Mouse (Mus musculus) liver, embryonic 11.5 days (tissue): ENCODE data around the gene Ccdc88c. TPM values are rescaled to one million over a fixed set of nuclear protein-coding genes. Genes with fewer than 3 reads are reported as not detected.

Experiments used
- ATAC-seq: fragments of 200-750 bp; cut with Nextera tagmentation; replicated peaks from 2 replicates; pipeline ENCODE4 v1.8.0; 2017; ENCODE audit warnings: moderate number of reproducible peaks, mild to moderate bottlenecking, moderate TSS enrichment, moderate library complexity; ENCODE audit not compliant: low FRiP score
- DNase-seq: peaks from one replicate; pipeline ENCODE4 v3.0.0-alpha.2; 2017; ENCODE audit warnings: low spot score
- H3K27ac ChIP-seq: fragments of 300-500 bp; sonication (generic); 2 replicates; pipeline ENCODE4 v1.5.1; 2014; ENCODE audit warnings: mild to moderate bottlenecking, low read depth, low read length, control low read depth
- H3K27me3 ChIP-seq: fragments of 300-500 bp; sonication (generic); replicated peaks from 2 replicates; pipeline ENCODE4 v1.6.1; 2014; ENCODE audit warnings: low read length, mixed read lengths; ENCODE audit not compliant: control insufficient read depth, insufficient read depth
- H3K36me3 ChIP-seq: fragments of 300-500 bp; sonication (generic); 2 replicates; pipeline ENCODE4 v1.6.1; 2014; ENCODE audit warnings: mild to moderate bottlenecking, low read length, moderate library complexity, mixed read lengths; ENCODE audit not compliant: control insufficient read depth, insufficient read depth
- H3K4me1 ChIP-seq: fragments of 300-500 bp; sonication (generic); replicated peaks from 2 replicates; pipeline ENCODE4 v1.6.1; 2014; ENCODE audit warnings: low read length, mixed read lengths; ENCODE audit not compliant: control insufficient read depth, insufficient read depth
- H3K4me2 ChIP-seq: fragments of 300-500 bp; sonication (generic); 2 replicates; pipeline ENCODE4 v1.6.1; 2014; ENCODE audit warnings: mild to moderate bottlenecking, control low read depth, moderate library complexity
- H3K4me3 ChIP-seq: fragments of 300-500 bp; sonication (generic); 2 replicates; pipeline ENCODE4 v1.5.1; 2014; ENCODE audit warnings: low read depth, low read length, control low read depth
- H3K9ac ChIP-seq: fragments of 300-500 bp; sonication (generic); 2 replicates; pipeline ENCODE4 v1.6.1; 2014; ENCODE audit warnings: low read depth, low read length, control low read depth
- H3K9me3 ChIP-seq: fragments of 300-500 bp; sonication (generic); 2 replicates; pipeline ENCODE4 v1.6.1; 2016; ENCODE audit warnings: low read length, inconsistent platforms, mixed read lengths; ENCODE audit not compliant: control insufficient read depth
- WGBS: fragments of 180-500 bp; shearing (Covaris S2); extraction: QIAGEN DNeasy Blood & Tissue Kit; methylation state at CpG from one replicate; pipeline ENCODE4 v1.1.7; 2014; 5-methylcytosine and 5-hydroxymethylcytosine counted together
- polyA plus RNA-seq: library from polyadenylated mRNA; unstranded; fragments of >200 nt; fragmentation: Nextera tagmentation; extraction: Ambion mirVana; gene quantifications from 2 replicates; pipeline ENCODE4 v1.2.1, GENCODE M21; 2014

The Ccdc88c gene
- polyA plus RNA-seq, 1 experiment from 2014 or later = 13.3 TPM

GRCm38 (mm10) chr12:101027451-101028246 is 1.2 kb downstream of the Ccdc88c start:
- Histone ChIP-seq H3K27me3 (no peaks in the 10 kb centered on the region), H3K36me3 (no peaks in the 10 kb centered on the region), H3K4me3 (peak overlapping the region; percentile 86), H3K9ac (peak overlapping the region; percentile 96), H3K4me1 (peaks cover 28% of the 10 kb centered on the region), H3K4me2 (peak overlapping the region; percentile 92), H3K9me3 (no peaks in the 10 kb centered on the region), H3K27ac (0 out of 2 replicates have a peak overlapping the region, but pooled peaks have one; percentile 76)
- ATAC-seq (no peak), DNase-seq (no peak)
- 3% methylated on average over 19 of the region's 19 CpGs for WGBS

GRCm38 (mm10) chr12:101026946-101027345 is 1.9 kb downstream of the Ccdc88c start:
- WGBS = 33% methylated on average over 14 of the region's 14 CpGs
- DNase-seq (peak; percentile 28), ATAC-seq (no peak)
- H3K9ac ChIP-seq = peak overlapping the region; percentile 96
- peak overlapping the region; percentile 86 for H3K4me3 ChIP-seq
- peak overlapping the region; percentile 76 for H3K27ac ChIP-seq
- no peaks in the 10 kb centered on the region for H3K9me3 ChIP-seq
- H3K27me3 ChIP-seq = no peaks in the 10 kb centered on the region
- H3K4me1 ChIP-seq = peaks cover 28% of the 10 kb centered on the region
- H3K4me2 ChIP-seq = peak overlapping the region; percentile 92
- H3K36me3 ChIP-seq = 0 out of 2 replicates have a peak, but pooled peaks cover 2% of the 10 kb centered on the region

- ATAC-seq (no peak), DNase-seq (peak; percentile 31)
- 48% methylated on average over 7 of the region's 7 CpGs for WGBS
- H3K4me2 ChIP-seq = peak overlapping the region; percentile 92
- no peaks in the 10 kb centered on the region for H3K9me3 ChIP-seq
- peak overlapping the region; percentile 86 for H3K4me3 ChIP-seq
- peaks cover 28% of the 10 kb centered on the region for H3K4me1 ChIP-seq
- H3K36me3 ChIP-seq = 0 out of 2 replicates have a peak, but pooled peaks cover 5% of the 10 kb centered on the region
- H3K27ac ChIP-seq = peak overlapping the region; percentile 76
- H3K27me3 ChIP-seq = no peaks in the 10 kb centered on the region
- peak overlapping the region; percentile 96 for H3K9ac ChIP-seq
These were observed 2.3 kb downstream of the Ccdc88c start for GRCm38 (mm10) chr12:101026518-101026917.

GRCm38 (mm10) chr12:101026025-101026424 is 2.8 kb downstream of the Ccdc88c start:
- H3K4me2 ChIP-seq = peak overlapping the region; percentile 92

DNA sequence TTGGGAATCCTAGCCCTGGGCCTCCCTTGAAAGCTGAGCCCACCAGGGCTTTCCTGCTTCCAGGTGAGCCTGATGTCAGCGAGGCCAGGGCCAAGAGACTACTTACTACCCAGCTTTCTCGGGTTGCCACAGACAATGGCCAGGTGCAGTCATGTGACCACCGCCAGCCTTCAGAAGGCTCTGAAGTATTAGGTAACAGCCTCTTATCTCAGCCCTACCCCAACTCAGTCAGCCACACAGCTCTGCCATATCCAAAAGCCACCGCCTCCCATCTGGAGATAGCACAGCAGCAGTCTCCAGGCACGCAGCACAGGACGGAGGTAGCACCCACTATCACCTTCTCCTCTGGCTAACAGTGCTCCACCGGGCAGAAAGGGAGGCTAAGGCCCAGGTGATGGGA is 3.5 kb downstream of the Ccdc88c start:
- H3K9me3 ChIP-seq = no peaks in the 10 kb centered on the region
- 23% methylated on average over 7 of the region's 7 CpGs for WGBS
- H3K9ac ChIP-seq = peak overlapping the region; percentile 46; the same call in 1 of the 2 replicates
- peak overlapping the region; percentile 76 for H3K27ac ChIP-seq
- peak overlapping the region; percentile 92 for H3K4me2 ChIP-seq
- H3K36me3 ChIP-seq = 0 out of 2 replicates have a peak, but pooled peaks cover 5% of the 10 kb centered on the region
- peak; percentile 81 for ATAC-seq
- H3K4me1 ChIP-seq = peaks cover 28% of the 10 kb centered on the region
- H3K4me3 ChIP-seq = peak overlapping the region; percentile 86
- peak; percentile 57 for DNase-seq
- no peaks in the 10 kb centered on the region for H3K27me3 ChIP-seq

More at GRCm38 (mm10) chr12:101026025-101026424, 2.8 kb downstream of the Ccdc88c start:
- no peaks in the 10 kb centered on the region for H3K27me3 ChIP-seq
- H3K27ac ChIP-seq = peak overlapping the region; percentile 76
- 43% methylated on average over 4 of the region's 4 CpGs for WGBS
- ATAC-seq (no peak), DNase-seq (no peak)
- H3K4me1 ChIP-seq = peaks cover 28% of the 10 kb centered on the region
- H3K36me3 ChIP-seq = 0 out of 2 replicates have a peak, but pooled peaks cover 5% of the 10 kb centered on the region
- H3K4me3 ChIP-seq = peak overlapping the region; percentile 86
- H3K9me3 ChIP-seq = no peaks in the 10 kb centered on the region
- no peak overlapping the region; the same call in 1 of the 2 replicates for H3K9ac ChIP-seq

DNA sequence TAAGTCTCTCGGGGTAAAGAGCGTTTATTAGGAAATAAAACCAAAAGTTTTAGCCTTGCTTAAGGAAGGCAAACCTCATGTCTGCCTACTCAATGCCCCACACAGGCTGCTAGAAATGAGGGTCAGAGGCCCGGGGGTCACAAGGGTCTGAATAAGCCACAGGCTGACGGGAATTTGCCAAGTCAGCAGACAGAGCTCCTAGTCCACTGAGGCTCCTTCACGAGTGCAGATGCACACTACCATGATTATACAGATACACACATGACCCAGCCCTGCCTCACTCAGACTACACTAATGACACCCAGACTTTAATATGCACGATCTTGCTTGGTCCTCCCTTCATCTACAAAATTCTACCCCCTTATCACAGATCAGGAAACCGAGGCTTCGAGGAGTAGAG is 4.0 kb downstream of the Ccdc88c start:
- peak overlapping the region; percentile 86 for H3K4me3 ChIP-seq
- H3K9me3 ChIP-seq = no peaks in the 10 kb centered on the region
- peaks cover 5% of the 10 kb centered on the region; the same call in 1 of the 2 replicates for H3K36me3 ChIP-seq
- peak overlapping the region; percentile 92 for H3K4me2 ChIP-seq
- DNase-seq = peak; percentile 30
- H3K27ac ChIP-seq = peak overlapping the region; percentile 76
- peak overlapping the region; percentile 46; the same call in 1 of the 2 replicates for H3K9ac ChIP-seq
- 0 out of 2 replicates have a peak, but pooled peaks have one; percentile 0 for ATAC-seq
- peaks cover 28% of the 10 kb centered on the region for H3K4me1 ChIP-seq
- H3K27me3 ChIP-seq = no peaks in the 10 kb centered on the region
- 53% methylated on average over 8 of the region's 8 CpGs for WGBS

DNA sequence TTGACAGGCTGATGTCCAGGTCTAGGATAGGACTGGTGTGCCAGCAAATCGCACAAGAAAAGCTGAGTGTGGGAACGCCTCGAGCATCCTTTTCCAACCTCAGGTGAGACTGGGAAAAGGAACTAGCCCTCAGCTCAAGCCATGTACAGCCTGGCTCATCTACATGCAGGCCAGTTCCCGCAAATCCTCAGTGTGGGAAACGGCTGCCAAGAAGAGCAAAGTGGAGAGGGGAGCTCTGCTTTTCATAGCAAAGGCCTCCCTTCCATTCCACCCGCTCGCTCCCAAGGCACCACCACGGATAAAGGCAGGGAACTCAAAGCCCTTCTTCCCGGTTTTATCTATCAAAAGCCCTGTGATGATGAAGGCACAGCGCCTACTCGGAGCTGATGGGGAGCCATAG is 5.7 kb downstream of the Ccdc88c start:
- peak; percentile 20 for DNase-seq
- H3K27me3 ChIP-seq = no peaks in the 10 kb centered on the region

GRCm38 (mm10) chr12:101022353-101022752 is 6.5 kb downstream of the Ccdc88c start:
- DNase-seq (peak; percentile 27), ATAC-seq (no peak)
- H3K27me3 ChIP-seq = no peaks in the 10 kb centered on the region
- H3K4me2 ChIP-seq = no peak overlapping the region
- H3K4me1 ChIP-seq = peaks cover 47% of the 10 kb centered on the region
- no peak overlapping the region for H3K27ac ChIP-seq
- peaks cover 5% of the 10 kb centered on the region; the same call in 1 of the 2 replicates for H3K36me3 ChIP-seq
- no peaks in the 10 kb centered on the region for H3K9me3 ChIP-seq
- WGBS = 93% methylated on average over 8 of the region's 8 CpGs
- H3K4me3 ChIP-seq = no peak overlapping the region
- H3K9ac ChIP-seq = no peak overlapping the region

More for the DNA sequence above, 5.7 kb downstream of the Ccdc88c start:
- 81% methylated on average over 11 of the region's 11 CpGs for WGBS
- H3K4me2 ChIP-seq = no peak overlapping the region
- no peak for ATAC-seq
- H3K4me1 ChIP-seq = peaks cover 39% of the 10 kb centered on the region
- H3K36me3 ChIP-seq = peaks cover 5% of the 10 kb centered on the region; the same call in 1 of the 2 replicates
- no peak overlapping the region for H3K9ac ChIP-seq
- H3K27ac ChIP-seq = no peak overlapping the region
- H3K9me3 ChIP-seq = no peaks in the 10 kb centered on the region
- H3K4me3 ChIP-seq = no peak overlapping the region
